Mouse (Mus musculus): Measurements from ENCODE around the gene Glmn.

Gene Glmn

DNA sequence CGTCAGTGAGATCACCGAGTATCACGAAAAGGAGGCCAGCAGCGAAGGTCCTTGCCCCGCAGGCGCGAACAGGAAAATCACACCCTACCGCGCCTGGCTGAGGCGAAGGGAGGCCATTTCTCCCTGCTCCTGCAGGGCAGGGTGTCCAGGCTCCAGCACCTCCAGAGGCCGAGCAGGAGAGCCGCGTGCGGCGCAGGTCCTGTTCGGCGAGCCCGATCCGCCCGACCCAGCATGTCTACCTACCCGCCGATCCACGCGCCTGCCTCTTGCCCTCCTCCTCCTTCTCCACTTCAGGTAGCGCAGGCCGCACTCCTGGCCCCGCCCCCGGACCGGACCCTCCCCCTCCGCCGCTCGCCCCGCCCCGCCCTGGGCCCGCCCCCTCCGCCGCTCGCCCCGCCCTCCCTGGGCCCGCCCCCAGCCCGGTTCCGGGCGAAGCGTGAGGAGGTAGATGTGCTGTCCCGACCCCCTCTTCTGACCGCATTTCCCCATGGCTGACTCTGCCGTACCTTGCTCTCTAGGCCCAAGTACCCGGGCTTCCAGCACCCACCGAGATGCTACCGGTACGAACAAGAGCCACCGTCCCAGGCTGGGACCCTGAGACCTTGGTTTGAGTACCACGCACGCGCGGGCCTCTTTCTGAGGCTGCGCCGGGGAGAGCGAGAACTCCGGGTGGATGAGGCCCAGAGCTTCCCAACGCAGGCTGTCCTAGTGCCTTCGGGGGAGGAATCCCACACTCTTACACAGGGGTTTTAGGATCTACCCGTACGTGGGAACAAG, at the start of gene Glmn, which contains the start of gene Rpap2:
TSS of gene Glmn (minus strand) at position 588 of the 777 bp plus-strand sequence.
TSS of gene Rpap2 (plus strand) at position 73 of the 777 bp plus-strand sequence.
- peak; percentile 89 to 91 for DNase-seq

DNA sequence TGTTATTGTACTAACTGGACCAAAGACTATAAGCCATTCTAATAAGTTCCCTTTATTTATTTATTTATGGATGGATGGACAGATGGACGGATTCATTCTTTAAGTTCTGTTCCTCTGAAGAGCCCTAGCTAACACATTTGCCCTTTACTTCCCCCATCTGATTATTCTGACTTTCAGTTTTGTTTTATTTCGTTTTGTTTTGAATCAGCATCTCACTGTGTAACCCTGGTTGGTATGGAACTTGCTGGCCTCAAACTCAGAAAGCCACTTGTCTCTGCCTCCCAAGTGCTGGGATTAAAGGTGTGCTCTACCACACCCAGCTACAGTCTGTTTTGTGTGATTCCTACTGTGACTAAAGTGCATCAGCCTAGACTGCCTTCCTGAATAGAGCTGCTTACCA, 48.2 kb upstream of the Glmn start:
- no peak for DNase-seq

DNA sequence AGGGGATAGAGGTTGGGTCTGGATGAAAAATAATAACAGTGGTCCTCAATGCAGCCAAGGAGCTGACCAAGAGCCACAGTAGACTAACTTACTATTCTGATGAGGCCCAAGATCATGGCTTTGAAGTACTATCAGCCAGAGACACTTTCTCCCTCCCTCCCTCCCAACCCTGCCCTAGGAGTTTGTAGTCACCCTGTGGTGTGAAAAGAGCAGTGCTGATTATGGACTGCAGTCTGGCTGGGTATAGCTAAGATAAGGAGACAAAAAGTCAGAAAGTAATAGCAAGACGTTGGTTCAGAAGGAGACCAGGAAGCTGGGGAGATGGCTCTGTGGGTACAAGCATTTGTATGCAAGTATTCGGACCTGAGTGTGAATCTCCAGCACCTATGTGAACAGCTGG, 46.9 kb upstream of the Glmn start:
- no peak for DNase-seq

DNA sequence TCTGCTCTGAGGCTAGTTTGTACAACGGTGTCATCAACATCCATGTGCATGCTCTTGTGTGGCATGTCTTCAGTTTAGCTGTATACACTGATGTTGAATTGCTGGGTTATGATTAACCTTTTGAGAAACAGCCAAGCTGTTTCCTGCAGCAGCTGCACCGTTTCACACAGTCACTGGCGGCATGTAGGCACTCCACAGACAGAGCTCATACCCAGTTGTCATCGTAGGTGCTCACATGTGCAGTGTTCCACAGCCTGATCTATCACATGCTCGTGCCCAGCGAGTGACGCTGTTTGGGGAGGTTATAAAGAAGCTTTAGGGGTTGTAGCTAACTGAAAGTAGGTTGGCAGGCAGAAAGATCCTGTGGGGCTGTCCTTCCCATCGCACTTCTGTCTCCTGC, 40.7 kb upstream of the Glmn start:
- DNase-seq, result no peak

DNA sequence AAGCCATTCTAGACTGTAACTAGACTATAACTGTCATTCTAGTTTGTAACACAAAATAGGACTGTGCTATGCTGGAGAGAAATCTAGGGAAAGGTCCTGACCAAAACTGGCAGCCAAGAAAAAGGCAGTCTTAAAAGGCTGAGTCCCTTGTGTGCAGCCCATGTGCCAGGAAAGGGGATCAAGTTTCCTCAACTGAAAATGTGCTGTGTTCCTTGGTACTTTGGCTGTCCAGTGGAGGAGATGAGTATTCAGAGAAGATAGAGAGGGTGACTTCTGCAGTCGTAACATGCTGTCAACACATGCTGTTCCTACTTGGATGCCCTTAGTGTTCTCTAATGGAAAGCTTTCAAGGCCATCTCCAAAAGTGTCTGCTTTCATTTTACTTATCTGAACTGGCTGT, 39.4 kb upstream of the Glmn start:
- DNase-seq, result no peak

DNA sequence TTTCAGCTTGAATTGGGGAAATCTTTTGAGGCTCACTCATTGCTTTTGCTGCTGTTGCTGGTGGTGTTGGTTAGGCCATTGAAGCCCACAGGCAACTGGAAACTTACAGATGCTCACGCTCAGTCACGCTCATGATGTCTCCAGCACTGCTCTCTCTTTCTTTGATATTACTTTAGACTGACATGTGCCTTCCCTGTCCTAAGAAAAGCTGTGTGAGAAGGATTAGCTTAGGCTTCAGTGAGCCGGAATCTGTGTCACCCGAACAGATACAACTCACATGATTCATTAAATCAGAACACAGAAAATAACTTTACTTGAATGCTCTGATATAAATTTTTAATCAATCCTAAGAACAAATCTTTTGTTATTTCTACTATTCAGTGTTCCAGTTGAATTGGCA, 36.0 kb upstream of the Glmn start:
- DNase-seq, result no peak

DNA sequence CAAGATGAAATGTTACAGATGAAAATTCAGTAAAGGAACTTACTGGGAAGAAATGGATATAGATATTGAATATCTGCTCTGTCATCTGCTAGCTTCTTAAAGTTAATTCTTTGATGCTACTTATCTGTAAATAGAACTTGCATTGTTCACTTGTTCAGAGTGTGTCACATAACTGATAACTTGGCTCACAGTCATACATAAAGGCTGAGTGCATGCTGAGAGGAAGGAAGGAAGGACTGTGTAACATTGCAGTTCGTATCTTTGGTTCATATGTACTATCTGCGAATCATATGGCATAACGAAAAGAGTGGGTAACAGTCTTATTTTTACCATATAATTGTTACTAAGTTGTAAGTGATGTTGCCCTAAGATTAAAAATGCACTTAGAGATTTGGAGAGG, 23.6 kb upstream of the Glmn start:
- no peak for DNase-seq

DNA sequence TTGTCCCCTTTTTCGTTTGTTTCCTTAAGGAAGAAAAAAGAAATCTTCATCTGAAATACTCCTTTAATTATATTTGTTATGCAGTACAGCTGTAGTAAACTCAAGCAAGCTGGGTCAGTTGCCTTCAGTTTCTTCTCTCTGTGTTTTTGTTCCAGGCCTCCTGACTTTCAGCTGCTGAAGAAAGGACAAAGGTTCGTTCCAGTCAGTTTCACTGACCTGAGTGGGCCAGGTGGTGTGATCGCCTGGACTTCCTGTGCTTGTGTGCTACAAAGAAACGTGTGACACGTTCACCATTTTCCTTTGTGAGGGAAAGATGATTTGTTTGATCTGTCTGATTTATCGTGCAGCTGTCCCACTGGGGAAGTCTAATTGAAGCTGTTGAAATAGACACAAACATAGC, 20.3 kb upstream of the Glmn start:
- no peak for DNase-seq

DNA sequence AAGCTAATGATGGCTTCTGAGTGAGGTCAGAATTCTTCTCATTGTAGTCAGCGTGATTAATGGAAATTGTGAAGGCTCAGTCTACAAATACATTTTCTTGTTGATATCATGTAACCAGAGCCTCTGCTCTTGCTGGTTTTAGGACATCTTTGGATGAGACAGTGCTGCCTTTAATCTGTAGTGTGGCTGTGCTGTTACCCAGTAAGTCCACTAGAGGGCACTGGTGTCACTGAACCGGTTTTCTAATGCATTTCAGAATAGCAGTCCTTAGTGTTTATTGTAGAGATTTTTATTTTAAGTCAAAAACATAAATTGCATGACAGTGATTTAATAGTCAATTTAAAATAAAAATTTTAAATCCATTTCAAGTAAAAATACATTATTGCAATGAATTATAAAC, 13.5 kb upstream of the Glmn start:
- DNase-seq, result peak; percentile 29 to 73

DNA sequence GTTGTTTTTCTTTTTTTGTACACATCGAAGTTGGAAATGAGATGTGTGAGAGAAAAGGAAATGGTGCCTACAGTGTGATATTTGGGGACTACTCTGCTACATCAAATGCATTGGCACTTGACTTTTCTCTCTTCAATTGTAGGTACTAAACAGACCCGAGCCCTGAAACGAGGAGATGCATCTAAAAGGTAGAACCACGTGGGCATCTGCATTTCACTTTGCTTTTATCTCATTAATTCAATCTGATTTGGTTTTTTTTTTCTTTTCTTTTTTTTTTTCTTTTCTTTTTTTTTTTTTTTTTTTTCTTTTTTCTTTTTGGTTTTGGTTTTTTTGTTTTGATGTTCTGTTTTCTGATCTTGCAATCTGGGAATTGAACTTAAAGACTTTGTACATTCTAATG, 692 bp upstream of the Glmn start:
- DNase-seq, result no peak

DNA sequence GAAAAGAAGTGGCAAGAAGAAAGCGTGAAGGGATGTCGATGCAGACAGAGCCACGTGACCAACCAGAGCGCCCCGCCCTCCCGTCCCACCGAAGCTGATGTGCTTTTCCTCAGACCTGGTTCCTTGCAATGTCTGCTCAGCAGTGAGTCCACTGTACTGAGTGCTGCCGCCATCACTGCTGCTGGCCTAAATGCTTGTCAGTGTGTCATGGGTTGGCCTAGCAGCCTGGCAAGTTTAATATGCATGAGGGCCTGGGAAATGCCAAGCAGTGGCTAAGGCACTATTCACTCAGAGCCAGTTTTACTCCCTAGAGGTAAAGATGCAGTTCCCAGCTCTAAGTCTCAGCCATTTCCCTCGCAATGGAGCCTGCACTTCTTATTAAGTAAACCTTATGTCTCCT, 28.5 kb downstream of the Glmn start:
- no peak for DNase-seq

DNA sequence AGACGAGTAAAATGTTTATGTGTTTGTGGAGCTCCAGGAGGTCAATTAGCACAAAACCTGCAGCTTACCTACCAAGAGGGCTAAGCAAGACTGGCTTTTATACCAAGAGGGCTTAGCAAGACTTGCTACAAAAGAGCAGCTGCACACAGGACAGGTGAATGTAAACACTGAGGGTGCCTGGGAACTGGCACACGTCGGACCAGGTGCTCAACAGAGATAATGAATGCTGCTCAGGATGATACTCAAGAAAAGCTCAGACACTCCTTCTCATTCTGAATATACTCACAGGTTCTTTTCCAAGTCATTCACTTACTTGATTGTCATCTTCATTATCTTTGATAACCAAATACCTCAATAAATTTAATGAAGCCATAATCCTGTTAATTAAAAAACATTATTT, 40.7 kb downstream of the Glmn start:
- no peak for DNase-seq

DNA sequence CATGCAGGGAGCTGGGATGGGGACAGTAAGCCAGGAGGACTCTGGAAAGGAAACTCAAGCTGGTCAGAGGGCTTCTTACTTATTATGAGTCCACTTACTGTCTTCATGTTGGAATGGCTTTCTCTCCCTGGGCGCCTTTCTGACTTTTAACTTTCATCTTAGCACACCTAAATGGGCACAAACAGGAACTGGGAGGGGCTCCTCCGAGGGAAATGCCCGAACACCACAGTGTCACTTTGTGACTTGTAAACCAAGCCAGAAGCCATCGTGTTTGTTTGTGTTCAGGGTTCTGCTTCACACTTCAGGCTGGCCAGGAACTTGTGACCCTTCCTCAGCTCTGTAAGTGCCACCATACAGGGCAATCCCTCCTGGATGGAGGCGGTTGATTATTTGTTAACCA, 43.4 kb downstream of the Glmn start:
- no peak for DNase-seq

DNA sequence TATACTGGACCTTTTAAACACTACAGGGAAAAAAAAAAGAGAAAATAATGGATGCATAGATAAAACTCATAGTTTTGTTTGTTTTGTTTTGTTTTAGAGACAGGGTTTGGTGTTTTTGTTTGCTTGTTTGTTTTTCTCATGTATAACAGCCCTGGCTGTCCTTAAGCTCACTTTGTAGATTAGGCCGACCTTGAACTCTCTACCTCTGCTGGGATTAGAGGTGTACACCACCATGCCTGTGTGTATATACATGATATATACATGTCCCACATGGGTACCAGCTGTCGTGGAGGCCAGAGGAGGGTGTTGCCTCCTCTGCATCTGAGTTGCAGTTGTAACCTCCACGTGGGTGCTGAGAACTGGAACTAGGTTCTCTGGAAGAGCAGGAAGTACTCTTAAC, 49.2 kb downstream of the Glmn start:
- DNase-seq, result no peak

DNA sequence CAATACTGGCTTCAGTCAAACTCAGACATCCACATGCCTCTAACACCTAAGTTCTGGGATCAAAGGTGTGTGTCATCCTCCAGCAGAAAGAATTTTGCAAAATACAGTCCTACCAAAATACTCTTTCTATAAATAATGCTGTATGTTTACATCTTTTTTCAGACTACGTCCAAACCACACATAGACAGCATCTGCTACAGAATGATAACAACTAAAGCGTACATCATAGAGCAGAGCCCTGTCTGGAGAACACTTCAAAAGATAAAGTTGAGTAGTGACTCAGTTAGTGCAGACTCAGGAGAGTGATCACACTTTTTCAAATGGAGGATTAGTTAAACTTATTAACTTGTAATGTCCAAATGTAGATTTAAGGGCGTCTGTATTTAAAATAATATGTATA, 49.7 kb downstream of the Glmn start:
- DNase-seq, result no peak

DNA sequence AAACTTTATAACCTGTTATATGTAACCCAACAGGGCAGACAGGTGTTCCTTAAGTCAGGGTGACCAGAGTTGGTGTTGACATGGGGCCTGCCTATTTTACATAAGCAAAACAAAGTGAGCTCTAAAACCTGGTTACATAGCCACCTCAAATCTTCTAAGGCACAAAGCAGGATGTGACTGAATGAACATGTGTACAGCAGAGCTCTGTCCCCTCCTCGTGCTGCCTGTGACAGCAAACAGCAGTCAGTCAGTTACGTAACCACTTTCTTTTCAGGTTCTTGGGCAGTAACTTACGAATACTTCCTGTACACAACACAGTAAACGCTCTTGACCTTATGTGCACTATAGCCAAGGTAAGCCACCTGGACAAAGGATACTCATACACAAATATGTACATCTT, 51.8 kb downstream of the Glmn start:
- no peak for DNase-seq

DNA sequence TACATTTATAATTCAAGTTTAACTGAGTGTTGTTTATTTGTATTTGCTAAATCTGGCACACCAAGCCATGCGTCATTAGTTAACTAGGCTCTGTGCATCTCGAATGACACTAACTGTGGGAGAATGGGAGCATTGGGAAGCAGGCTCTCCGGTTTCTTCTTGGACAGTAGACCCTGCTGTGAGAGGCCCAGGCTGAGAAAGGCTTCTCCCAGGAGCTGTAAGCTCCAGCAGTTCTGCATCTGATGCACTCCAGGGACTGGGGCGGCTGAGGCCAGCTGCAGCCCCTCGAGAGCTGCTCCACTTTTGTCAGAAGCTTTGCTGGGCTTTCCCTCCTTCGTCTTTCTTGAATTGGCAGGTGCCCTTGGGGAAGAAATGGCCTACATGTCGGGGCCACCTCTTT, 56.0 kb downstream of the Glmn start:
- DNase-seq, result no peak

DNA sequence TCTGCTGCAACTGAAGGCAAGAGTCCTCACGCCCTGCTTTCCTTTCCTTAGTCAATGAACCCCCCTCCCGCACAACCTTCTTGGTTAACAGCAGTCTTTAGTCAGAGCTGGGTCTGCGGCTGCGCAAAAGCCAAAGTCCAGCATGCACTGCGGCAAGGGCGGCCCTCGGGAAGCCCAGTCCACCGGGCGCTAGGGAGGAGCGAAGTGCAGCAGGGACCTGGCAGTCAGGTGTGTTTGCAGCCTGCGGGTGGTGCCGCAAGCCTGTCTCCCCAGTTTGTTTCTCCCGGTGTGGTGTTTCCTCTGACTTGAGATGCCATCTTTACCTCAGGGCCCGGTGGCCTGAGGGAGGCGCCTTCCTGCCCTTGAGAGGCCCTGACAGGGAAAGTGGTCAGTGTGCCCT, 63.1 kb downstream of the Glmn start, which contains the start of gene 1700028K03Rik:
TSS of gene 1700028K03Rik (plus strand) at position 129 of the 400 bp plus-strand sequence.
- DNase-seq, result no peak

DNA sequence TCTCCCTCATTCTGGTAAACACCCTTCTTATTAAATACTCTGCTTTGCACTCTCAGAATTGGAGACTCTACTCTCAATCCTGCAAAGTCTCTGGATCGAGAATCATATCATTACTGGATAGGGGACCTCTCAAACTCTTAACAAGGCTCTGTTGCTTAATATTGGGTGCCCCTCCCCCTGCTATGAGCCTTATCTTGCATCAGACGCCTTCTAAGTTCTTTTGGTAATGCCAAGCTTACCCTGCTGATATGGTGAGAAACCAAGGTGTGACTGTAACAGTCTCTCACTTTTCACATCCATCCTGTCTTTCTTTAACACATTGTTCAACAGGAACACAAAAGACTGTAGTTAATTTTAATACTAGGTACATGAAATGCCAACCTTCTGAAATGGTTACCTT, 64.1 kb downstream of the Glmn start:
- no peak for DNase-seq

DNA sequence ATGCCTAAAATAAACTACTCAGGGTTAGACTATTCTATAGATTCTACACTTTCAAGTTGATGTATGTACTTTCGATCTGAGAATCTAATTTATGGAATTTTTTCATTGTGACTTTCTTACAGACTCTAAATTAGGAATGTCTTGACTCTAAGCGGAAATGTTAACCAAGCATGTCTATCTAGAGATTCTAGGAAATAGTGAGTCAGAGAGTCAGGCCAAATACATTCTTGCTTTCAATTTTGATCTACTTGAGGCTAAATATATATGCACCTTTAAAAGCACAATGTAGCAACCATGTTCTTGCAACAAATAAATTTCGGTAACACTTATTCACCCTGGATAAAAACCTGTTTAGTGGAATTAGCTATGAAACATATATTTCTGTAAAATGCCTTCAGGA, 68.8 kb downstream of the Glmn start:
- no peak for DNase-seq

DNA sequence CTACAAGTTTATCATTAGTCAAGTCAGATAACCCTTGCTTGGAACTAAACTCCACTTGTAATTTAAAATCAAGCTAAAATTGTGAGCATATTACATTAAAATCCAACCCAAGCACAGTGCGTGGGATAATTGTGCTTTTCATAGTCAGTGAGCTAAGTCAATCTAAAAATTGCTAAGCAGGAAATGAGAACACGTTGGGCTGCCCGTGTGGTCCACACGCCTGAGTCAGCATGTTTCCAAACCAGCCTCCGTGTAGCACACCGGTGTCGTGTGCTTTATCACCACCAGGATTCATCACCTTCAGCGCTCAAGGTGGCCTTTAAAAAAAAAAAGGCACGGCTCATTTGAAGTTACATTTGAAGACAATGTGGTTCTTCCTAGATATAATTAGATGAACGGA, 73.4 kb downstream of the Glmn start:
- DNase-seq, result no peak

DNA sequence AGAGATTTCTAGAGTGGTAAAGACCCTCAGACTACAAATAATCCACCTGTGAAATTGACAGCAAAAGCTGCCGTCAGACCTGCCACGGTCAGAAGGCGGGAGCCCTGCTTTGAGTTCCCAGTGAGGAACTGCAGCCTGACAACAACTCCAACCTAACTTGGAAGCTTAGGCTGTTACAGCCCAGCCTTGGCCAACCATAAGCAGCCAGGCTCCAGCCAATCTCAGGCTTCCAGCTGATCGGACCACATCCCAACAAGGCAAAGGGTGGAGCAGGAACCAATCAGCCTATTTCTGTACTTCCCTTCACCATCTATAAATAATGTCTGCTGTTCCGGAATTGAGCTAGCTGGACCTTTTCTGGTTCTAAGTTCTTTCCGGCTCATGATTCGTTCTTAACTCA, 75.8 kb downstream of the Glmn start:
- peak; percentile 15 to 54 for DNase-seq

DNA sequence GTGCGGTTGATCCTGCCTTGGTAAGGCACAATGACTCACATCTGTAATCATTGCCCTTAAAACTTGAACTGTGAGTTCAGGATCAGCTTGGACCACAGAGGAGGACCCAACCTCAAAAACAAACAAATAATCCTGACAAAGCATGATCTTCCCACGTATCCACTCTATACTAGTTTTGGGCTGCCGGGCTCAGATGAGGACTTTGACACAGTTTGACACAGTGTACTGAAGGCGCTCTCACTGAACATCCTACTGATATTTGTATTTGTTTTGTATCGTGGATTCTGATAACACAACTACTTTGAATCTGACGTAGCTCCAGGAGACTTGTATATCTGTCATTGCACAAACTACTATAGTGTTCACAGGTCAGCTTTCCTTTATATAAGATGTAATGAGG, 76.3 kb downstream of the Glmn start:
- DNase-seq, result no peak

DNA sequence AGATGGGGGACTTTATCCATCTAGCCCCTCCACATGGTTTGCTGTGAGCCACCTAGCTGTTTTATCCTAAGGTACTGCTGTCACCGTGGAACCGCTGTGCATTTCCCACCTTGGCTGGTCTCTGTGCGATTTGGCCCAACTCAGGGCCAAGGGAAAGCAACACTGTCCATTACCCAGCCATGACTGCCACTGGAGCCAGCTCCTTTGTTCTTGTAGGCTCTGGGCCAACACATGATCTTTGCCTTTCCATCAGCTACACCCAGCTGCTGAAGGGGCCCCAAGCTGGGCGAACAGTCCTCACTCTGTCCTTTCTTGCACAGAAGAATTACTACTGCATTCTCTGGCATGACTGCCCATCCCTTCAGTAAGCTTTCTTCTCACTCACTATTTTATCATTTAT, 79.1 kb downstream of the Glmn start:
- DNase-seq, result peak in 1 of 2 experiments; percentile 52

DNA sequence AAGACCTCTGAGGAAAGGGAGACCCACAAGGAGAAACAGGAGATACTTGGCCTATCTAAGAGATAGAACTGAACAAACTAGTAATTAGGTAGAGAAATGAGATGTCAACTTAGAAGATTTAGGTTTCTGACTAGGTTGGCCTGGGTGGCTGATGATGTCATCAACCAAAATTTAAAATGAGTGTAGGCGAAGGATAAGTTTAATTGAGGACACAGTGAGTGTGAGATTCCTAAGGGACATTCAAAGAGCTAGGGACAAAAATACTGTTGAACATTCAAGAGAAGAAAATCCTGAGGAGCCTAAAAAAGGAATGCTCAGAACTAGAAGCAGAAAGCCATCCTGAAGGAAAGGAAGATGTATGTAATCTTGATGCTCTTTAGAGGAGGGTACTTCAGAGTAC, 81.6 kb downstream of the Glmn start:
- no peak for DNase-seq
